Mouse (Mus musculus): ENCODE data around the gene Mmp9.
A peak's percentile ranks its signal among the peaks of the same experiment; 100 is the strongest.

Gene Mmp9

DNA sequence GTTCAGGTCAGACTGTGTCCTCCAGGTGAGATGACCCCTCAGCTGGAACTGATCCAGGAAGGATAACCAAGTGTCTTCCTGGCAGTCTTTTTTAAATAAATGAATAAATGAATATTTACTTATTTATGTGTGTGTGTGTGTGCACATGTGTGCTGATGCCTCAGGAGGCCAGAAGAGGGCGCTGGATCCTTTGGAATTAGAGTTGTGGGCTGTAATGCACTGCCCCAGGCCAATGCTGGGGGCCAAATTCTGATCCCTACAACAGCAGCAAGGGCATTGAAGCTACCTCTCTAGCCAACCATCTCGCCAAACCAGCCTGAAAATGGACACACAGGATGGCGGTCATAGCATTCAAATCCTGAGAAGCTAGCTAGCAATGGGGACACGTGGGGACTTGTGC is 15.1 kb downstream of the Mmp9 start:
- no peak for DNase-seq (ENCODE audit: low spot score in 2 of 2)

DNA sequence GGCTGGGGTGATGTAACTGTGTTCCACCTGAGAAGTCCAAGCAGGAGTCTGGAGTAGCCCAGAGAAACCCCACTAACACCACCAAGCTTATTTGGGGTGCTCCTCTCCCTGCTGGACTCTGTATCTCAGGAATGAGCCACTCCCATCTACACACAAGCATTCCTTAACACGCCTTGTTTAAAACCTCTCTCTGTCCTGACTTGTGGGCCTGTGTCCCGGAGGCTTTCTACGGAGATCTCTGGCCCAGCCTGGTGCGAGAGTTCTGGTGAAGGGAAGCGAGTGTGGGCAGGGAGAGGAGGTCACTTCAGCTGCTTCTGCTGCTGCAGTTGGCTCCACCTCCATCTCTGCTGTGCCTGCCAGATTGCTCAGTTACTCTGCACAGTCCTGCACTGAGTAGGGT is 15.6 kb downstream of the Mmp9 start:
- no peak for DNase-seq (ENCODE audit: low spot score in 2 of 2)

DNA sequence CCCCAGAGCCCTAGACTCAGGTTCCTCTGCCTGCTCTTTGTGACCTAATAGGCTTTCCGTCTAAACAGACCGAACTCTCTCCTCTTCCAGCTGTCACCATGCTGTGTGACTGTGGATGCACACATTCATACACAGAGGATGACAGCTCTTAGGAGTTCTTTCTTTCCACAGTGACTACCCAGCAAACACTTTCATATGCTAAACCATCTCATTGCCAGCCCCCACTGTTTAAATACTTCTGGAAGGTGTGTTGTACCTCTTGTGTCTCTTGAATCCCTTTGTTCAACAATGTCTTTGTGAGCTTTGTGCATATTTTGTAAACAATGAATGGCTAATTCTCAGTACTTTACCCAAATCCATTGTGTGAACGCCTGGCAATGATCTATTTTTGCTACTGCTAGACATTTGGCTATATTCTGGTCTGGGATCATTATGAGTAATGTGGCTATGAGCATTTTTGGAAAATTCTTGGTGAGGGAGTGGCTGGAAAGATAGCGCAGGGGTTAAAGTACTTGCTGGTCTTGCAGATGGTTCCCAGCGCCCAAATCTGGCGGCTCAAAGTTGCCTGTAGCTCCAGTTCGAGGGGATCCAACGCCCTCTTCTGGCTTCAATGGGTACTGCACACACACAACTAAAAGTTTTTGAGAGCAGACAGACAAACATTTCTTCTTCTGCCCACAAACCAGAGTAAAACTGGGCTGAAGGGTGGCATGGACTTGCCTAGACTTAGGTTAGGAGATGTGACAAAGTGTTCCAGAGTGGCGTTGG is 17.2 kb downstream of the Mmp9 start:
- DNase-seq (ENCODE audit: low spot score in 2 of 2), result no peak

DNA sequence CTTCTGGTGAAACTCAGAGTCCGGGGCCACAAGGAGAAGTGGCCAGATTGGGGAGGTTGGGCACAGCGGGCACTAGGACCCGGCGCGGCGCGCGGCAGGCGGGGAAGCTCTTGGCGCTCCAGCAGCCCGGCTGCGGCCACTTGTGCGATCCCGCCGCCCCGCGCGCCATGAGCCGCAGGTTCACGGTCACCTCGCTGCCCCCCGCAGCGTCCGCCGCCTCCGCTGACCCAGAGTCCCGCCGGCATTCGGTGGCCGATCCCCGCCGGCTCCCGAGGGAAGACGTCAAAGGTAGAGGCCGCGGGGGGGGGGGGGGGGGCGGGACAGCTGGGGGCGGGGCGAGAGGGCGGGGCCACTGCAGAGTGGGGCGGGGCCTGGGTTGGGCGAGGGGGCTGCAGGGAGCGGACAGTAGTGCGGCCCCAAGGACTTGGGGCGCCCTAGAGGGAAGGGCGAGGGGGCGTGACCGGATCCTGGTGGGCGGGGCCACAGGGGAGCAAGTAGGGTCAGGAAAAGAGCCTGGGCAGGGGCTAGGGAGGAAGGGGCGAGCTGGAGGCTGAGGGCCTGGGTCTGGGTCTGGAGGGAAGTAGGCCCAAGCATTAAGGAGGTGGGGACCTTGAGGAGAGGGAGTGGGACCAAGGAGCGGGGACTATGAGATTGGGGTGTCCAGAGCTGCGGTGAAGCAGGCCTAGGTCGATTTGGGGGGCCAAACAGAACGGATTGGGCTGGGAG is 20.3 kb downstream of the Mmp9 start, which contains the start of gene Slc12a5:
Gene Slc12a5, plus strand, starts transcription at position 87 of the 726 bp plus-strand sequence.
- DNase-seq (ENCODE audit: low spot score in 2 of 2), result no peak

DNA sequence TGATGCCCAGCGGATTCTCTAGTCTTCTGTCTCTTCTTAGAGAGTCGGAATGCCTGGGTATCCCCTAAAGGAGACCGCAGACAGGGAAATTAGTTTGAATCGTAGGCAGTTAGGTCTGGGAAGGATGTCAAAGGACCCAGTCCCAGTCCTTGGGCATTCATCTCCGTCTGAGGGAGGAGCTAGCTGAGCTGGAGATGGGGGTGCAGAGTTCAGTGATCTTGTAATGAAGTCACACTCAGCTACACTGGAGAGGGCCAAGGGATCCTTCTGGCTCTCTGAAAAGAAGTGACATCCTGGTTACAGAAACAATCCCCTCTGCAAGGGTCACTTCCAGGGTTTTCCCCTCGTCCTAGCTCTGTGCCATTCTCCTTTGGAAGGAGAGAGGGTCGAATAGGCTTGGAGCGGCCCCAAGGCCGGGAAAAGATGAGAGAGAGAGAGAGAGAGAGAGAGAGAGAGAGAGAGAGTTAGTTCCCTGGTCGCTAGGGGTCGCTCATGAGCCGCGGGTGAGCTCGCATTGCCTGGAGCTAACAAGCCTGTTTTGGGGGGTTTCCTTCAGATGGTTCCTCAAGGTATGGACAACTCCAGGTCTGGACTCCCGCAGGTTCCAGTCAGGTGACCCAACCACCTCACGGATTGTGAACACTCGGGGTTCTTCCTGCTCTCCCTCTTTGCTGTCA is 21.1 kb downstream of the Mmp9 start:
- peak; percentile 35 to 72 for DNase-seq (ENCODE audit: low spot score in 2 of 2)

DNA sequence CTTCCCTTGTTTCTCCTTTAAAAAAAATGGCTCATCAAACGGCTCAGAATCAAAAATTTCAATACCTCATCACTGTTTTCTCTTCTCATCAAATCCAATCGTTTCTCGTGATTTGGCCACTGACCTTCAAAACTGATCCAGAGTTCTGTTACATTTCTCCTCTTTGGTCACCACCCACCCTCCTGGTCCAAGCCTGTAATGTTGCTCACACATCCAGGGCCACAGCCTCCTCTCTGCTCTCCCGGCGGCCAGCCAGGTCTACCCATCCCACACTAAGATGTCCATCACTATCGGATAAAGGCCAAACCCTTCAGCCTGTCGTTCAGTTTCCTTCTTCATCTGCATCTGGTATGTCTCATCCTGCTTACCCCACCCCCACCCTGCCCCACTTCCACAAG is 21.6 kb downstream of the Mmp9 start:
- DNase-seq (ENCODE audit: low spot score in 2 of 2), result no peak

DNA sequence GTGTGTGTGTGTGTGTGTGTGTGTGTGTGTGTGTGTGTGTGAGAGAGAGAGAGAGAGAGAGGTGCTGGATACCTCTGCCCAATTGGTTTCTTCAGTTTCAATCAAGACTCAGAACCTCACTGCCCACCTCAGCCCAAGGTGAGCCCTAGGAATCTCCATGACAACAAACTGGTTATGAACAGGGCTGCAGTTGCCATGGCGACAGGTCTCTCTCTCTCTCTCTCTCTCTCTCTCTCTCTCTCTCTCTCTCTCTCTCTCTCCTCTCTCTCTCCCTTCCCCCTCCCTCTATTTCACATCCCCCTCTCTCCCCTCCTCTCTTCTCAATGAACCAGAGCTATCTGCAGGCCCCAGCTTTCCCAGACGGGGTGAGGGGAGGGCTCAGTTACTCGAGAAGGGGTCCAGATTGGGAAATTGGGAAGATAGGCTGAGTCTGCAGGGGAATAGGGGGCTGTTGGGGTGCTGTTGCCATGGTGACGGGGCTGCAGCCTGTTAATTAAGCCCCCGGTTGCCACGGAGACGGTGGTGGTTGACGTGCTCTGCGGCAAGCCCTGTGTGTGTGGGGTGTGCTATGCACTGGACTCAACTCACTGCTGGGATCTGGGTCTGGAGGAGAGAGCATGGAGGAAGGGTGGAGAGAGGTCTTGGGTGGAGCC is 23.8 kb downstream of the Mmp9 start:
- no peak for DNase-seq (ENCODE audit: low spot score in 2 of 2)

DNA sequence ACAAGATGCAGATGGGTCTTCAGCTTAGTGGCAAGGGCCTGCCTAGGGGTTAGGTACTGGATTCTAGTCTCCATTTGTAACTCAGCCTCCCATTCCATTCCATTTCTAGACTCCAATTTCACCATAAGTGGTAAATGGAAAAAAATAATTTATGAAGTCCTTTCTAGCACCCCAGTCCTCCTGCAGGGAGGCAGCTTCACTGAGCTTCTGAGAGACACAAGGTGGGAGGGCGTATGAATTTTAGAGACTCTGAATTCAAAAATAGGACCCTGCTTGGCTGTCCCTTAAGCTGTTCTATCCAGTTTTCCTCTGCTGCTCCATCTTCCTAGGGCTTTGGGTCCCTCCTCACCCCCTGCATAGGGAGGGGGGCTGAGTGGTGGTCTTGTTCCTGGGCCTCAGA is 24.4 kb downstream of the Mmp9 start:
- DNase-seq (ENCODE audit: low spot score in 2 of 2), result no peak

DNA sequence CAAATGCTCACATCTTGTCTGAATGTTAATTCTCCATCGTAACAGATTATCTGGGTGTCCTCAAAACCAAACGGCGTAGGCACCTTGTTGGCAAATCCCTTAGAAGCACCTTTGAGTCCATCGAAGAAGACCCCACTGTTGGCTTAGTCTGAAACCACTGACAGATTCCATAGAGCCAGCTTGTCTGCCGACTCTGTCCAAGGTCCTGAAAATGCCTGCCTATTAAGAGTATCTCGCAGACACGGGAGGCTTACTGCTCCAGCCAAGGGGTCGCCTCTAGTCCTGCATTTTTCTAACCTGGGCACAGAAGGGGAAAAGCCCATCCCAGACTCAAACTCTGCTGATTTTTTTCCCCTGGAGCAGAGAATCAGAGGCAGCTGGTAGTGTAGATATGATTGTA is 25.8 kb downstream of the Mmp9 start:
- no peak for DNase-seq (ENCODE audit: low spot score in 2 of 2)

DNA sequence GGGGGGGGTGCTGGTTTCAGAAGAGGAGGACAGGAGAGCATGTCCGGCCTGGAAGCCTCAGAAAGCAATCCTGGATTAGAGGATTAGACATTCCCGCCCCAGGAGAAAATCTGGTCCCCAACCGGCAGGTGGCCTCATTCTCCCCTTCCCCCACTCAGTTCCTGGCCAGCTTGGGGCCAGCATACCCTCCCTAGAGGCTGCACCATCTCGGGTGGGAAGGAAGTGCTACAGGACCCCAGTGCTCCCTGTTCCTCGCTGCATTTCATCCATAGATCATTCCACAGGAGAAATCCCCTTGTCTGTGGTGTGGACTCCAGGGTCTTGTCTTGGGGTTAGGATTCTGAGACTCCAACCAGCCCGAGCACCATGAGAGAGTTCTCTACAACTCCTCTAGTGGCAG is 26.6 kb downstream of the Mmp9 start:
- no peak for DNase-seq (ENCODE audit: low spot score in 2 of 2)

DNA sequence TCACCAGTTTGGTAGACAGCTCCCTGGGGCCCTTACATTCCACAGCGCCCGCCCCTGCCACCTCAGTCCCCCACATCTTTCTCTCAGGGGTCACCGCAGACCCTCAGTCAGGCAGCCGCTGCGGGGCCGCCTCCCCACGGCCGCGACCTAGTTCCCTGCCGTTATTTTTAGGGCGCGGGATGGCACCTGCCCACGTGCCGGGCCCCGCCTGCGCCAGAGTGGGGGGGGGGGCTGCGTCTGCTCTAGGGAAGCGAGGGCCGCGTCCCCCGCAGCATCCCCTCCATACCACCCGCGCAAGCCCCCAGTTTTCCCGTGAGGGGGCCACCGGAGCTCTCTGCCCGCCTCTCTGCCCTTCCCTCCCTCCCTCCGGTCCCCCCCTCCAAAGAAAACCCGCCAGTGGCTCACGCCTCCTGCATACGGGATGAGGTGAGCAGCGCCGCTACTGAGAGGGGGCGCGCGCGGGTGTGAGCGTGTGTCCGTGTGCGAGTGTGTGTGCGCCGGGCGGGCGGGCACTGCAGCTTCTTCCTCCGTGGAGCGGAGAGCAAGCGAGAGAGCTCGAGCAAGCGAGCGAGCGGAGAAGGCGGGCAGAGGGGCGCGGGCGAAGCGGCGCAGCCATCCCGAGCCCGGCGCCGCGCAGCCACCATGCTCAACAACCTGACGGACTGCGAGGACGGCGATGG is 27.3 kb downstream of the Mmp9 start:
- DNase-seq (ENCODE audit: low spot score in 2 of 2), result no peak

DNA sequence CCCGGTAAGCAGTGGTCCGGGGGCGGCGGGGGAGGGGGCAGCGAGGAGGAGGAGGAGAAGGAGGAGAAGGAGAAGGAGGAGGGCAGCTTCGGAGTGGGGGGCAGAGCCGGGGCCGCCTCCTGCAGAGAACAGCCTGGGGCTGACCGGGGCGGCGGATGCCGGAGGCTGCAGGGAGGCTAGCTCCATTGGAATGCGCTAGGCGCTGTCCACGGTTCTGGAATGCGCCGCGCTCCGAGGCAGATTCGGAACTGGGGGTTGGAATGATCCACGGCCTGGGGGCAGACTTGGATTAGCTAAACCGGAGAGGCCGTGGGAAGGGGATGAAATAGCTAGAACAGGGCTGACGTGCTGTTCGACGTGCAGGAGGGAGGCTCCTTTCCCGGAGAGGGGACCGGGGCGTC is 27.9 kb downstream of the Mmp9 start:
- peak; percentile 68 to 81 for DNase-seq (ENCODE audit: low spot score in 2 of 2)

DNA sequence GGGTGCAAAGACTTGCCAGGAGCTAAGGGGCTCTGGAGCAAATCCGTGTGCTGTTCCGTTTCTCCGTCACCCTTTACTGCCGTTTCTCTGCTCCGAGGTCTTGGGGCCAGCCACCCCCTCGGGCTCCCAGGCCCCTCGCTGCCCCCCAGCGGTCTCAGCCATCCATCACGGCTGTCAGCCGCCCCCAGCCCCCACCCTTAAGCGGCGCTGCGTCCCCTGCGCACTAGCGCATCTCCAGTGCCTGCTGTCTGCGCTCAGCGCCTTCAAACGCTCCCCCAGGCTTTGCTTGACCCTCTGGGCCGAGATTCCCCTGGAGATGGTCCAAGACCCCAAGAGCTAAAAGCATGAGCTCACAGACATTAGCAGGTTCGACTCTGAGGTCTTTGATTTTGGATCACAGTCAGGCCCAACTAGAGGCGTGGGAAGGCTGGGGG is 28.8 kb downstream of the Mmp9 start:
- DNase-seq (ENCODE audit: low spot score in 2 of 2), result no peak

DNA sequence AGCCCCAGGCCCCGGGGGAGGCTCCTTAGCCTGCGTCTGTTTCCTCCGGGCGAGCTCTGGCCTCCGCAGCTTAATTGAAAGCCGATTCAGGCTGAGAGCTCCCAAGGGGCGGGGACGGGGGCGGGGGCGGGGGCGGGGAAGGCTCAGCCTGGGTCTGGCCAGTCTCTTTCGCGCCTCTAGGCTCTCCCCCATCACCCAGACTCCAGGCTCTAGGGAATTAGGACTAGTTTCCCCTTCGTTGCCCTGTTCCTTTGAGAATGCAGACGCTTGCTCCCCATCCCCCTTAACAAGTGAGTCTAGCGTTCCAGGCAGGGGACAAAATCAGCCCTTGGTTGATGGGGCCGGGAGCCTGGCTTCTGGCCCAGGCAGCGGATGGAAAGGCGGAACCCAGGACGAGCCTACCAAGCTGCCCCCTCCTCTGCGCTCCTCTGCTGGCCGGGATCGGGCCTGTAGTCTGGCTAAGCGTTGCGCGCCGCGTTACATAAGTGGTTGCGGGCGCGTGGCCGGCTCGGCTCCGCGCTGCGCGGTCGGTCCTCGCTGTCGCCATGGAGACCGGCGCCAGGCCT is 30.1 kb downstream of the Mmp9 start:
- DNase-seq (ENCODE audit: low spot score in 2 of 2), result no peak

DNA sequence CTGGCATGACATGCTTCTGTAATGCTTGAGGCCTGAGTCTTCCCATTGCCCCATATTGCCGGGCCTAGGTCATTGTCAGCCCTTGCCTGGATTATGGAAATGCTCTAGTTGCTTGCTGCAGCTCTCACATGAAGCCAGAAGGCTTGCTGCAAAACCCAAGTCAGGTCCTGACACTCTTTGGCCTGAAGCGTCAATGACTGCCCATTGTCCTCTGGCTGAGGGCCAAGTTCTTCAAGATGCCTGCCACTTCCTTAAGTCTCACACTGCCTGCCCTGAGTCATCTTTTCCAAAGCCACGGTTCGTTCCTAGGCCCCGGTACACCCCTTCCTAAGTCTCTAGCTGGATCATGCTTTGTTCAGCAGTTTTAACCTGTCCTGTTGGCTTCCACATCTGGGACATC is 32.1 kb downstream of the Mmp9 start:
- no peak for DNase-seq (ENCODE audit: low spot score in 2 of 2)

DNA sequence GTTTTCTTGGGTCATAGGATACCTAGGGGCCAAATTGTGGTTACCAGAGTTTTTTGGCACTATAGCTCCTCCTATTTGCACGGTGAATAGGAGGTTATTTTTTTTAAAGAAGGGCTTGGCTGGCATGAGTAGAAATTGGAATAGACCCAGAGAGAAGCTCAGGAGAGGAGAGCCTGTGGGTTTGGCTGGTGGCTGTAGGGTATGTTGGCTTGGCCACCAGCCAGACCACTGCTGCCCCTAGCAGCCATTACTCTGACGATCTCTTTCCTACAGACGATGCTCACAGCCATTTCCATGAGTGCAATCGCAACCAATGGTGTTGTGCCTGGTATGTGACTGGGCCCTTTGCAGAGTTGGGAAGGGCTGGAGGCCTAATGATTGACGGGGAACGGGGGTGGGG is 35.0 kb downstream of the Mmp9 start:
- no peak for DNase-seq (ENCODE audit: low spot score in 2 of 2)

DNA sequence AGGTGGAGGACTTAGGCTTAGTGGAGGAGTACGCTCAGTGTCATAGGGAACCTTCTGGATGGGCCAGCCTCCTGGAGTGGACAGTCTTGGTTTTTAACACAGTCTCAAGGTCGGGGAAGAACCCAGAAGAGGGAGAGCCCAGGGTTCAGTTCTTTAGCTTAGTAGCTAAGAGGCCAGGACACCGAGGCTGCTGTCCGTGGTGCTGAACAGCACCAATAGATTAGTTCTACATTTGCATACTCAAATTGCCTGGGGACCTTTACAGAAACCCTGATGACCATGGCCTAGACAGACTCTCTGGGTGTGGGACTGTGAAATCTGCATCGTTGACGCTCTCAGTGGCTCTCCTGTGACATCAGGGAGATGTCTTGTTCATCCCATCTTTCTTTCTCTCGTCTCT is 39.2 kb downstream of the Mmp9 start:
- DNase-seq (ENCODE audit: low spot score in 2 of 2), result no peak

DNA sequence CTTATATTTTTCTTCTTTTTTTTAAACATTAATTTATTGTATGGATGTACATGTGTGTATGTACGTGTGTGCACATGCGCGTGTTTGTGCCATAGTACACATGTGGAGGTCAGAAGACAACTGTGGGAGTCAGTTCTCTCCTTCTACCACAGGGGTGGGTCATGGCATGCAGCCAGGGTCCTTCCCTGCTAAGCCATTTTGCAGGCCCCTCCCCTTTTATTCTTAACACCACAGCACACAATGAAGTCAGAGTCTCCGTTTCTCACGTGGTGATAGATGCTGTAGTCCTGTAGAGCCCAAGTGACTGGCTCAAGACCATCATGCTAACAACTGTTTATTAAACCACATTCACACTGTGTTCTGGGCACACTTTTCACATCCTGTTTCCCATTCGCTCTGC is 45.4 kb downstream of the Mmp9 start:
- no peak for DNase-seq (ENCODE audit: low spot score in 2 of 2)

DNA sequence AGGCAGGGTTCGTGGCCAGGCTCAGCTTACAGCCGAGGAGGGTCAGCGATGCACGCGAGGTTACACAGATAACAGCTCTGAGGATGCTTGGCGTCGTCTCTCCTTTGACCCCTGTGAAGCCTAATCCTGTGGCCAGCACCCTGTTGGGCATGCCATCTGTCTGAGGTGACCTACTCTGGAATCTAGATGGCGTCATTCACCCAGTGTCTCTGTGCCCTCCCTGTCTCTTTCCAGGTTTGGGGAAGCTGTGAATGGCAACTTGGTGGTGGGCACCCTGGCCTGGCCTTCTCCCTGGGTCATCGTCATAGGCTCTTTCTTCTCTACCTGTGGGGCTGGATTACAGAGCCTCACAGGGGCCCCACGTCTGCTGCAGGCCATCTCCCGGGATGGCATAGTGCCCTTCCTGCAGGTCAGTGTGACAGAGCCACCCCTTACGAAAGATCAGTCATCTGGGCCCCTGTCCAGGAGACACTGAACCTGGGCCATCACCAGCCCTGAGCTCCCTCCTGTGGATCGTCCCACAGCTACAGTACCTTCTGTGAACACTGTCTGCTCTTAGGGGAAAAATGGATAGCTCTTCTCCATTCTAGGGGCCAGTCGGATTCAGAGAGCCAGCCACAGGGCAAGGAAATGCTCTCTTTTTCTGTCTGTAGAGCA is 45.9 kb downstream of the Mmp9 start:
- no peak for DNase-seq (ENCODE audit: low spot score in 2 of 2)

DNA sequence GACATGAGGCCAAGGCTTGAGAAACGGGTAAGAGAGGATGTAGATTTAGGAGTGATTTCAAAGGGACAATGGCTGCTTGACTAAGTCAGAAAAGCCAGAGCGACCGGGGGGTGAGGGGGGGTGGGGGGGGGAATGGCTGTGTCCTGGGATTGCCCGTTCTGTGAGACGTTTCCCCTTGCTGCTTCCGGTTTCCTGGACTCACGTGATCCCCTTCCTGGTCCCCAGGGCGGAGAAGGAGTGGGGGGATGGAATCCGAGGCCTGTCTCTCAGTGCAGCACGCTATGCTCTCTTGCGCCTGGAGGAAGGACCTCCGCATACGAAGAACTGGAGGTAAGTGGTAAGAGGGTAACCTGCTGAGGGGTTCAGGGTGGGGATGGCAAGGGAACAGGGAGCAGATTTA is 48.2 kb downstream of the Mmp9 start:
- DNase-seq (ENCODE audit: low spot score in 2 of 2), result no peak

DNA sequence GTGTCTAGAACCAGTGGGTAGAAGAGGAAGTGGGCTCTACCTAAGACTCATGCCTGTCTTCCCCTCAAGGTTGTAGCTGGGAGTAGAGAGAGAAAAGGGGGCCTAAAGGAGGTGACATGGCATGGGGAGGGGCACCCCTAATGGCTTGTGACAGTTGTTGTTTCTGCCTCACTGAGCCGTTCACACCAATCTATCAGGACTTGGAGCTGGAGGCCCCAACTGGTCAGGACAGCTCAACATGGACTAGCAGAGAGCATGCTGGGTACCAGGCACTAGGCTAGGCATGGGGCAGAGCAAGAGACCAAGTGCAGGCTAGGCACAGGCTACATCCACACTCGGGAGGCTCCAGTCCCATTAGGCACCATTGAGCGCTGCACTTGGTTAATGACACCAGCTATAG is 50.5 kb downstream of the Mmp9 start:
- no peak for DNase-seq (ENCODE audit: low spot score in 2 of 2)
